Mouse (Mus musculus) spleen, embryonic (tissue): Measurements from ENCODE around the gene Ibtk.
"Not testable (repeated sequence)": the region's sequence is repeated elsewhere in the genome, so short reads cannot be mapped to it uniquely, and the experiment has no call there.

ENCODE experiments used
- CTCF ChIA-PET: fragments of 350-600 bp; sonication (Branson Sonifier 250); formaldehyde crosslinking; loops from one replicate; lab custom pipeline; 2022; lab: Charles Lee

Ibtk gene

GRCm38 (mm10) chr9:85749142-85749921 is at the start of gene Ibtk:
Gene Ibtk, minus strand, starts transcription at chr9:85749334.
- CTCF ChIA-PET: interaction anchor here (0.6 kb wide), 1 partner anchor 716 kb away, joined by 3 read pairs; the partner anchor contains the start of gene Ube2cbp

GRCm38 (mm10) chr9:85791521-85791920 is 42.4 kb upstream of the Ibtk start:
- CTCF ChIA-PET: not testable (repeated sequence)

GRCm38 (mm10) chr9:85780249-85780648 is 31.1 kb upstream of the Ibtk start:
- CTCF ChIA-PET: no interaction called here

GRCm38 (mm10) chr9:85779458-85779857 is 30.3 kb upstream of the Ibtk start:
- CTCF ChIA-PET: no interaction called here

- CTCF ChIA-PET: no interaction called here
These were observed 28.4 kb upstream of the Ibtk start for GRCm38 (mm10) chr9:85777544-85777943.

GRCm38 (mm10) chr9:85772280-85772679 is 23.1 kb upstream of the Ibtk start:
- CTCF ChIA-PET: no interaction called here

- CTCF ChIA-PET: no interaction called here
These were observed 22.3 kb upstream of the Ibtk start for GRCm38 (mm10) chr9:85771454-85771853.

GRCm38 (mm10) chr9:85770369-85770768 is 21.2 kb upstream of the Ibtk start:
- CTCF ChIA-PET: no interaction called here

GRCm38 (mm10) chr9:85769057-85769789 is 20.1 kb upstream of the Ibtk start:
- CTCF ChIA-PET: no interaction called here

- CTCF ChIA-PET: no interaction called here
These were observed 18.1 kb upstream of the Ibtk start for GRCm38 (mm10) chr9:85767255-85767654.

- CTCF ChIA-PET: no interaction called here
These were observed 13.3 kb upstream of the Ibtk start for GRCm38 (mm10) chr9:85762476-85762875.

GRCm38 (mm10) chr9:85750797-85751196 is 1.7 kb upstream of the Ibtk start:
- CTCF ChIA-PET: interaction anchor here (0.5 to 0.7 kb wide), 2 partner anchors 1317 to 1324 kb away, joined by 7 read pairs; no protein-coding TSS in a partner anchor

GRCm38 (mm10) chr9:85749922-85750509 is 882 bp upstream of the Ibtk start:
- CTCF ChIA-PET: no interaction called here

- CTCF ChIA-PET: interaction anchor here (0.6 to 1.0 kb wide), 2 partner anchors 29 to 716 kb away, joined by 3 read pairs; partner anchors contain the start of gene Ube2cbp
These were observed 661 bp downstream of the Ibtk start for GRCm38 (mm10) chr9:85748204-85749141.

- CTCF ChIA-PET: interaction anchor here (0.6 kb wide), 1 partner anchor 446 kb away, joined by 3 read pairs; no protein-coding TSS in a partner anchor
These were observed 3.6 kb downstream of the Ibtk start for GRCm38 (mm10) chr9:85745566-85745965.

GRCm38 (mm10) chr9:85743358-85743757 is 5.8 kb downstream of the Ibtk start:
- CTCF ChIA-PET: no interaction called here

- CTCF ChIA-PET: no interaction called here
These were observed 7.0 kb downstream of the Ibtk start for GRCm38 (mm10) chr9:85742107-85742506.

- CTCF ChIA-PET: no interaction called here
These were observed 9.9 kb downstream of the Ibtk start for GRCm38 (mm10) chr9:85739279-85739678.

- CTCF ChIA-PET: no interaction called here
These were observed 14.3 kb downstream of the Ibtk start for GRCm38 (mm10) chr9:85734821-85735220.

GRCm38 (mm10) chr9:85724078-85724477 is 25.1 kb downstream of the Ibtk start:
- CTCF ChIA-PET: no interaction called here

- CTCF ChIA-PET: no interaction called here
These were observed 31.8 kb downstream of the Ibtk start for GRCm38 (mm10) chr9:85717336-85717735.
